Mouse (Mus musculus): ENCODE results near the gene Chchd2.
"Not testable (repeated sequence)": the region's sequence is repeated elsewhere in the genome, so short reads cannot be mapped to it uniquely, and the experiment has no call there.

Chchd2 gene

GRCm38 (mm10) chr5:129886911-129887636, at the start of gene Chchd2:
Gene Chchd2 (minus strand): TSS chr5:129887470.
- DNase-seq = peak; percentile 92 to 98

- DNase-seq = no peak
These were observed 49.7 kb upstream of the Chchd2 start for GRCm38 (mm10) chr5:129936941-129937340.

DNA sequence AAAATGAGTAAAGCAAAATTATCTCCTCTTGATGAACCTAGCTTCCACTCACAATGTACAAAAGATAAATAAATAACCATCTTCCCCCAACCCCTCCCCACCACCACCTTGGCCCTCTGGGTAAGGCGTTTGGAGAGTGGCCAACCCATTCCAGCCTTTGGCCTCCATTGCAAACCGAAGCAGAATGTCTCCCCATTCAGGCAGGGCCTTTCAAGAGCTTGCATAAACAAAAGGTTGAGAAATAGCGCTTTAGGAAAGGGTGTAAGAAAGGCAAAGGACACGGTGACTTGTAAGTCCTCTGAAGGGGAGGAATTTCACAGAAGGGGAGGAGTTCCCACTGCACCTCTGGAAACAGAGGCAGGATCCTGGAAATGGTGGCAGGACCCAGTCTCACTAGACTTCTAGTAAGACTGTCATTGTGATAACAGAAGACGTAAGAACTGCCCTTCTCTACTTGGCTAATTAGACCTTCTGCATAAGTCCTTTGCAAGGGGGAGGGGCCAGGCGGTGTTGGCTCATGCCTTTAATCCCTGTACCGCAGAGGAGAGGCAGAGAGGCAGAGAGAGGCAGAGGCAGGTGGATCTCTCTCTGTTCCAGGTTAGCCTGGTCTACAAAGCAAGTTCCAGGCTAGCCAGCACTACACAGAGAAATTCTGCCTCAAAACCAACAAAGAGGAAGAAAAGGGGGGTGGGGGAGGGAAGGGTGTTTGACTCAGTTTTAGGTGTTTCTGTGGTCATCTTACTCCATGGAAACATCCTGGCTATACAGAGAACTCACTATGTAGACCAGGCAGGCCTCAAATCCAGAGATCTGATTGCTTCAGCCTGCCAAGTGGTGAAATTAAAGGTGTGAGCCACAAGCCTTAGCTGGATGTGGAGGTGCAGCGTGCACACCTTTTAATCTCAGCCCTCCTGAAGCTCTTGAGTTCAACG, 42.9 kb upstream of the Chchd2 start:
- peak; percentile 80 to 83 for DNase-seq

- peak; percentile 26 to 65 for DNase-seq
These were observed 38.7 kb upstream of the Chchd2 start for GRCm38 (mm10) chr5:129925933-129926332.

DNA sequence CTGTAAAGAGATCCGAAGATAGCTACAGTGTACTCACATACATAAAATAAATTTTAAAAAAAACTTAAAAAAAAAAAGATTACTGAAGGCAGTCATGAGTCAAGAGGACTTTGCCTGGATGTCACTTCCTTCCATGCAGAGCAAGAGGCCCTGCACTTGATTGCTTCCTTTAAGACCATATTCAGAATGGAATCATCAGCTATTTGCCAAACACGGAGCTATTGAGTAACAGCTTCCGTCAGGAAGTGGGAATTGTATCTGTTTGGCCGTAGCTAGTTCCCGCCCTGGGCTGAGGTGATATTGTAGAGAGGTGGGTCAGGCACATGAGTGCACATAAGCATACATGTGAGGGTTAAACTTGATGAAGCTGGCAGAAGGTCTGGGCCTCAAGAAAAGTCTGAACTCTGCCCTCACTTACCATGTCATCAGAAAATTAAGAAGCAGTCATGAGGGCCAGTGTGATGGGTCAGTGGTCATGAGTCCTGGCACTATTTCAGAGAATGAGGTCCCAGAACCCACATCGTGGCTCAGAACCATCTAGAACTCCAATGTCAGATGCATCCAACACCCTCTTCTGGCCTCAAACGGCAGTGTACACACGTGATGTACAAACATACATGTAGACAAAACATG, 37.7 kb upstream of the Chchd2 start:
- DNase-seq = peak; percentile 58 to 74

- no peak for DNase-seq
These were observed 34.7 kb upstream of the Chchd2 start for GRCm38 (mm10) chr5:129921972-129922371.

GRCm38 (mm10) chr5:129919320-129919719, 32.0 kb upstream of the Chchd2 start:
- no peak for DNase-seq

- peak; percentile 20 to 28 for DNase-seq
These were observed 31.5 kb upstream of the Chchd2 start for GRCm38 (mm10) chr5:129918752-129919151.

DNA sequence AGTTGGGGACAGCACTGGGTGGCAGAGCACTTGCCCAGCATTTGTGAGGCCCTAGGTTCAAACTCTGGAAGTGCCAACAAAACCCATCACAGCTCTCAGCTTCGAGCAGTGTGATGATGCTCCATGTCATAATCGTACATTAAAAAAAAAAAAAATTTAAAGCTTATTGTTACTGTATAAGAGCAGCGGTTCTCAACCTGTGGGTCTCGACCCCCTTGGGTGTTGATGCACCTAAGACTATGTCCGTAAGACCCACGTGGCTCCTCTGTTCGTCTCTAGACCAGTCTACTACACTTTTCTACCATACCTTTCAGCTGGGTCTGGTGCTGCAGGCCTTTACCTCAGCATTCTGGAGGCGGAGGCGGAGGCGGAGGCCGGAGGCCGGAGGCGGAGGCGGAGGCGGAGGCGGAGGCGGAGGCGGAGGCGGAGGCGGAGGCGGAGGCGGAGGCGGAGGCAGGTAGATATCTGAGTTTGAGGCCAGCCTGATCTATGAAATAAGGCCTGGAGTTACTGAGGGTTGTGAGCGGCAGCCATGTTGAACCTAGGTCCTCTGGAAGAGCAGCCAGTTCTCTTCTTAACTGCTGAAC, 30.9 kb upstream of the Chchd2 start:
- DNase-seq = no peak

DNA sequence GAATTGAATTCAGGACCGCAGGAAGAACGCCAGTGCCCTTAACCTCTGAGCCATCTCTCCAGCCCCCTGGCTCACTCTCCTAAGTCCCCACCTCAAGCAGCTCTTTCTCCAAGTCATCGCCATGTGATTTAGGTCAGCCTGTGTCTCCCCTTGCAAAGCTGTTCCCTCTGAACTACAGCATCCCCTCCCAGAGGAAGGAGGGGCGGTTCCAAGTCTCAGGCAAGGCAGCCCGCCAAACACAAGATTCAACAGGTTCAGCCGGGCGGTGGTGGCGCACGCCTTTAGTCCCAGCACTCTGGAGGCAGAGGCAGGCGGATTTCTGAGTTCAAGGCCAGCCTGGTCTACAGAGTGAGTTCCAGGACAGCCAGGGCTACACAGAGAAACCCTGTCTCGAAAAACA, 28.2 kb upstream of the Chchd2 start:
- DNase-seq = not testable (repeated sequence)

- peak; percentile 31 to 44 for DNase-seq
These were observed 26.8 kb upstream of the Chchd2 start for GRCm38 (mm10) chr5:129914024-129914423.

DNA sequence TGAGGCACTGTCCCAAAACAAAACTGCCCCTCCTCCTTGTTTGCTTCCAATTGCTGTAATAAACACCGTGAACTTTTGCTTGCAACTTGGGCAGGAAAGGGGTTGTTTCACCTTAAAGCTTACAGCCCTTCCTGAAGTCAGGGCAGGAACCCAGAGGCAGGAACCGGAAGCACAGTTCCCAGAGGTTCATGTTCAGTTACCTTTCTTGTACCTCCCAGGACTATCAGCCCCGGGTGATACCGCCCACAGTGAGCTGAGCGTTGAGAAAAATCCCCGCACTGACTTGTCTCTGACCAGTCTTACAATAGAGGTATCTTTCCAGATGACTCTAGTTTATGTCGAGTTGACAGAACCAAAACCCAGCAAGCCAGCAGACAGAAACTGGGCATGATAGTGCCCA, 22.3 kb upstream of the Chchd2 start:
- no peak for DNase-seq

- no peak for DNase-seq
These were observed 21.9 kb upstream of the Chchd2 start for GRCm38 (mm10) chr5:129909147-129909546.

GRCm38 (mm10) chr5:129908242-129908965, 21.1 kb upstream of the Chchd2 start, which contains the start of gene Nupr1l:
Gene Nupr1l (plus strand): TSS chr5:129908540.
- peak; percentile 95 to 98 for DNase-seq

DNA sequence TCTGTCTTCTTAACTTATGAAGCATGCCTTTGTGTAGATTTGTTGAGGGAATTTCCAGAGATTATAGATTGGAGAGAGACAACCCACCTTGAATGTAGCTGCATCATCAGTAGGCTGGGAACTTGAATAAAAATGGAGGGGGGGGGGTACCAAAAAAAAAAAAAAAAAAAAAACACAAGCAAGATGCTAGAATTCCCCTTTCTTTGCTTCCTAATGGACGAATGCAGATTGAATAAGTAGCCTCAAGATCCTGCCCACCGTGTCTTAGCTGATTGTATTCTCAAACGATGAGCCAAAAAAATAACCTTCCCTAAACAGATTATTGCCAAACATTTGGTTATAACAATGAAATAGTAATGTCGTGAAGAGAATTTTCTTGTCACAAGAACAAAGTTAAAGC, 20.5 kb upstream of the Chchd2 start:
- no peak for DNase-seq

DNA sequence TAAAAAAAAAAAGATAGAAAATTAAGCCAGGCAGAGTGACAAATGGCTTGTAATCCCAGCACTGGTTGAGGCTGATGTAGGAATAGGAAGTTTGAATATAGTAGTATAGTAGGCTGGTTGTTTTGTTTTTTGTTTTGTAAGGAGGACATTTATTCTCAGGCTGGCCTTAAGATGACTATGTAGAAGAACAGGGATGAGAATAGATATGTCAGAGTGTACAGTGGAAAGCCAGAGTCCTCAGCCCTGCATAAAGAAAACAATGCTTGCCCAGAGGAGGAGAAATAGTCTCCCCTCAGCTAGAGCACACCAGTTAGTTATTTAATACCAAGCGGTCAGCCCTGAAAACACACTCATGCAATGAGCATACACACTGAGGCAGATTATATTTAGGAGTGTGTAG, 11.2 kb upstream of the Chchd2 start, which contains the start of gene Phkg1:
TSS of gene Phkg1 (minus strand) at position 101 of the 400 bp plus-strand sequence.
- DNase-seq = no peak

DNA sequence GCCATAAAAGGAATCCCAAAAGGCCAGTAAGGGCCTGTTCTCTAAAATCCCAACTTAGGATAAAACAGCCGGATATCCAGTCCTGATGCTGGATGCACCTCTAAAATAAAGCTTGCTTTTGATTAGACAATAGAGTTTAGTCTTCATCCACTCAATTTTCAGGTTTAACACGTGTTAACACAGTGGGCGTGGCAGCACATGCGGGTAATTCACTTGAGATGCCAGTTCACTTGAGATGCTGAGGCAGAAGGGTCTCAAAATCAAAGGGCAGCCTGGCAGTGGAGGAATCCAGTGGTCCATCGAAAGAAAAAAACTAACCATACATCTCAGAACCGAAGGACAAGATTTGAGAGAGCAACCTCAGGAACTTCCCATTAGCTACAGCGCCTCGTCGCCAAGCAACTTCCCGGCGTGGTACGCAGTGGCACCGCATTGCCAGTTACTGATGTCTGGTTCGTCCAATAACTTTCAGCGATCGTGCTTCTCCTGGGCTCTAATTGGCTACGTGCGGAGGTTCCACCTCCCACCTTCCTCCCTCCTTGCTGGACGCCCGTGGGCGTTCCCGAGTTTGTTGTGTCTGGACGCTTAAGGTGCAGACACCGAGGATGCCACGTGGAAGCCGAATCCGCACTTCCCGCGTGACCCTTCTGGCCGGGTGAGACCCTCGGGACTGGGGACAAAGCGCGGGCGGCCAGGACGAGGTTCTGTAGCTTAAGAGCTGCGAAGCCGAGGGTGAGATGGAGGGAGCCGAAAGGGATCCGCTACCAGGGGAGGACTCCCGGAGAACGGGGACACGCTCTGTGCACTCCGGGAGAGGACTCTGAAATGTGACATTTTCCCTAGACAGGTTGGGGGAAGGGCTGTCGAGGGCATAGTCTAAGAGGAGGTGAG, 8.2 kb upstream of the Chchd2 start, which contains the start of gene Zbed5:
TSS of gene Zbed5 (plus strand) at position 526 of the 891 bp plus-strand sequence.
- DNase-seq = peak; percentile 92 to 95

DNA sequence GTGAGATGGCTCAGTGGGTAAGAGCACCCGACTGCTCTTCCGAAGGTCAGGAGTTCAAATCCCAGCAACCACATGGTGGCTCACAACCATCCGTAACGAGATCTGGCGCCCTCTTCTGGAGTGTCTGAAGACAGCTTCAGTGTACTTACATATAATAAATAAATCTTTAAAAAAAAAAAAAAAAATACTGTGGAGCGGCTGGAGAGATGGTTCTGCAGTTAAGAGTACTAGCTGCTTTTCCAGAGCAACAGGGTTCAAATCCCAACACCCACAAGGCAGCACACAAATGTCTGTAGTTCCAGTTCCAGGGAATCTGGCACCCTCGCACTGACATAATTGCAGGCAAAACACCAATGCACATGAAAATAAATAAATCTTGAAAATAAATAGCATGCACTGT, 3.1 kb upstream of the Chchd2 start:
- DNase-seq = not testable (repeated sequence)

DNA sequence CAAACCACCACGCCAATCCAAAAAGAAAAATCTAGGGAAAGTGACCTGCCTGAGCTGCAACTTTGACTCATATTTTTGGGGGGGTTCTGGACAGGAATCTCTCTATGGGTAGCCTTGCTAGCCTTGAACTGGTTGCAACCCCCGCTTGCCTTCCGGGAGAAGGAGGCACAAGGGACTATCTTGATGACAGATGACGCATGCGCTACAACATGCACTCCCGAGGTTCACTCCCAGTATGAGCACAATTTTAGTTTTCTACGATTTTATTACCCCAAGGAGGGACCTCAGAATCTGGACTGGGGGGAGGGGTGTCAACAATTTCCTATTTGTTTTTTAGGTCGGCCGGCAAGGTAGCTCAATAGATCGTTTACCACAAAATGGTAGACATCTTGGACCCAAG, 999 bp downstream of the Chchd2 start:
- DNase-seq = peak in 1 of 2 experiments; percentile 23

DNA sequence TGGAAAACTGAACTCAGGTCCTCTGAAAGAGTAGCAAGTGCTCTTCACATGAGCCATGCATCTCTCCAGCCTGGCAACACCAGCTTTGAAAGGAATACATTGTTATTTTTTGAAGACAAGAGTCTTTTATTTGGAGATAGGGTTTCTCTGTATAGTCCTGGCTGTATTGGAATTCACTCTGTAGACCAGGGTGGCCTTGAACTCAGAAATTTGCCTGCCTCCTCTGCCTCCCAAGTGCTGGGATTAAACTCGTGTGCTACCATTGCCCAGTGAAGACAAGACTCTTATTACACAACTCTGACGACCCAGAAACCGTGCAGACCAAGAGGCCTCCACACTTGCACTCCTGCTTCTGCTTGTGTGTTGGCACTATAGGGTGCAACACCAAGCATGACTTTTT, 7.4 kb downstream of the Chchd2 start:
- DNase-seq = no peak

DNA sequence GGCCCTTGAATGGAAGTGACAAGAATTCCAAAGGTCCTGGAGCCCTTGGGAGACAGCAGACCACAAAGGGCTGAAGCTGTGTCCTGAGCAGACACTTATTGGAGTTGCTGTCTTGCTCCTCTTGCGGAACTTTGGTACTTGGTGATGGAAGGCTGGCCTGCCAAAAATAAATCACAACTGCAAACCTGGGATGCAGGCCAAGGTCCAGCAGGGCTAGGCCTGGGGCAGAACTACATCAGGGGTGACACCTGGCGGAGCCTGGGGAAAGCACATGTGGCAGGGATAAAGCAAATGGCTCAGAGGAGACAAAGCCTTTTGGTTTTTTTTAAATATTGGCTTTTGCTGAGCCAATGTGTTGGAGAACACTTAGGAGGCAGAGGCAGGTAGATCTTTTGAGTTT, 8.3 kb downstream of the Chchd2 start:
- peak; percentile 89 to 92 for DNase-seq

Measured in kidney, postnatal 36 days (tissue).